Mouse (Mus musculus) layer of hippocampus, adult 9-10 months (tissue): ENCODE data around the gene Adgrg6.

Source experiments
- DNase-seq: peaks from one replicate; pipeline ENCODE4 v3.0.0; 2022; ENCODE audit warnings: low spot score

The Adgrg6 gene

DNA sequence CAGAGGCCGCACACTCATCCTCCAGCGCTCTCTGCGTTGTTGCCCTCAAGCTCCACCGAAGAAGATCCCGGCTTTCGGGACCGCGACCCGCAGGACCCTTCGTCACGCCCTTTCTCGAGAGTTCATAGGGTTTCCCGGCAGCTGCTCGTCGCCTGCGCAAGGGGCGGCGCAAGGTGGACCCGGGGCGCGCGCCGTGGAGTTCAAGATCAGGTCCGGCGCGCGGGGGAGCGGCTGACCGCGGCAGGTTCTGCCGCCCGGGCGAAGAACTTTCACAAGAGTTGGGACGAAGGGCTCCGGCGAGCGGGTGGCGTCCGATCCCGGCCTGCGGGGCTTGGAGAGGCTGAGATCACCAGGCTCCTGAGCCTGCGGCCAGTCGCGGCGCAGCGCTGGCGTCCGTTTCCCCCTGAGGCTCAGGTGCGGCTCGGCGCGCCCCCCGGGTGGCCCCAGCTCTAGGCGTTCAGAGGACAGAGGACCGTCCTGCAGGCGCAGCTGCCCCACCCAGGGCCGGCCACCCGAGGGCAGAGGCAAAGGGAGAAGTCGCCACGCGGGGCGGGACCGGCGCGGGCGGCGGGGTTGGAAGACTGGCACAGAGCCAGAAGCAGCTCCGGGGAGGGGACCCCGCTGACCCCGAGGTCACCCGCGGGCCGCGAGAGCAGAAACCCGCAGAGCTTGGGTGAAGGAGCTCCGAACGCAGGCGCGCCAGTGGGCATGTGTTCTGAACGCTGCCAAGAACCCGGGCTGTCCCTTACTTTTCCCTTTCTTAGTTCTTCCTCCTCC is at the start of gene Adgrg6:
Adgrg6 (minus strand) TSS at position 719 of the 777 bp plus-strand sequence.
- DNase-seq = no peak

DNA sequence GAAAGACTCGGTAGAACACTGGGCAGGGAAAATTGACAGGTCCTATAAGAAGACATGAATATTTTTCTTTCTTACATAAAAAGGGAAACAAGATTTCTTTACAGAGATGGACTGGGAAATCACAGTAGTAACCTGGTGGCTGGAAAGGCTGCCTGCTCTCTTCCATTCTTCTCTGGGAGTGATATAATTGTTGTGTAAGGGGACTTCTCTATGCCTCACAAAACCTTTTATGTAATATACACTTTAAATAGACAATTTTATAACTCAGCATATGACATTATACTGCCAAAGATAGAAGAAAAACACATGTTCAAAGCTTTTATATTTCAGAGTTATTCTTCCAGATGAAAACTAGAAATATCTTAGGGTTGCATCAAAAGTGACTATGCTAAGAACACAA is 46.8 kb upstream of the Adgrg6 start:
- DNase-seq = no peak

DNA sequence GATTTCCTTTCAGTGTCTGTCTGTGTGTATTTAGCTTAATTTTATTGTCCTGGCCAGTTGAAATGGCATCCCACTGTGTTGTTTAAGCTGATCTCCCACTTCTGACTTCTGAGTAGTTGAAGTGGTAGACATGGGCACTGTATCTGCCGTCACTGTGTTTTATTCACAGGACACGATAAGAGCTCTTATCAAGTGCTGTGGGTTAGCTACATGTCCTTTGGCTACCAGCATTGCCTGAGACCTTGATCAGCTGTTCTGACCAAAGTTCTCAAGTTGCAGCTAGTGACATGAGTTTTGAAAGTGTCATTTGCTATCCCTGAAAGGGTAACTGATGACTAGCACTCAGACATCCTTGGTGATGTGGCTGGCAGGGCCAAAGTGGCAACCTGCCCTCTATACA is 45.4 kb upstream of the Adgrg6 start:
- no peak for DNase-seq

DNA sequence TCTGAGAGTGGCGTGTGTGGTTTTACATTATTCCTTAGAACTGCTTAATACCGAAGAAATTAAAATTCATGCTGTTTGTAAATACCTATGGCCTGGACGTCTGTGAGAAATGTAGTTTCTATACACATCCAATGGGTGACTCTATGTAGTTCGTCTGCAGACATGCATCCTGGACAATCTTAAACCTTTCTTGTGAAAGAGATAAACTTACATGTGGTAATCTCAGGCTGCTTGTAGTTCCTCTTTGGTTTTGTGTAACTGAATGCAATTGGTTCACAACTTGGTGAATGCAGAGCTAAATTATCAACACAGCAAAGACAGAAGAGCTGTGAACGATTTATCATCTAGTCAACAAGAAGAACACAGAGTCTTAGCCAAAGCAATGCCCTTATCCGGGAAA is 44.2 kb upstream of the Adgrg6 start:
- no peak for DNase-seq

DNA sequence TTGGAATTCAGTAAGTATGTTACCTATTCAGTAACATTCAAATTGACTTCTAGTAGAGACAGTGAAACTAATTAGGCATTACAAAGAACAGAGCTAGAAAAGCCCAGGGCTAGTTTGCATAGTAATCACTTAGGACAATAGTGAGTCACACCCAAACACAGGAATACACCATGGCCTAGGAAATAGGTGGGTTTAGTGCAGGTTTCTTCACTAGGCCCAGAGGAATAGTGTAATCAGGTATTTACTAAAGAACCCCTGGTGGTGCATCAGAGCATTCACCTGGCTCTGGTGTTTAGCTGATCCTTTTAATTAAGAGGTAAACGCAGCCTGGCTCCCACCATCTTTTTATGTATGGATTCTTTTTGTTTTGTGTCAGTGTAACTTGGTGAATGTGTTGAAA is 38.0 kb upstream of the Adgrg6 start:
- DNase-seq = no peak

DNA sequence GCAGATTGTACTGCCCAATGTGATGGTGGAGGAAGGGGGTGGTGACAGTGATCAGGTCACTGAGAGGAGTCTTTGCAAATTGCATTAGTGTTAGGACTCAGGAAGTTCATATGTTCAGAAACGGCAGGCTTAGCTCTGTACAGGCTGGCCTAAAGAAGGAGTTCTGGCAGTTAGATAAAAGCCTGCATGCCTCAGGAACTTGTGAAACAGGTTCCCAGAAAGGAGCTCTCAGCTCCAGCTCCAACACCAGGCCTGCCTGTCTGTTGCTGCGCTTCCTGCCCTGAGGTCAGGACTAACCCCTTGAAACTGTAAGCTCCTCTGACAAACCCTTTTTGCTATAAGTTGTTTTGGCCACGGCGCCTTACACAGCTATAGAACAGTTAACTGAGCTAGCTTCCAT is 28.8 kb upstream of the Adgrg6 start:
- no peak for DNase-seq

DNA sequence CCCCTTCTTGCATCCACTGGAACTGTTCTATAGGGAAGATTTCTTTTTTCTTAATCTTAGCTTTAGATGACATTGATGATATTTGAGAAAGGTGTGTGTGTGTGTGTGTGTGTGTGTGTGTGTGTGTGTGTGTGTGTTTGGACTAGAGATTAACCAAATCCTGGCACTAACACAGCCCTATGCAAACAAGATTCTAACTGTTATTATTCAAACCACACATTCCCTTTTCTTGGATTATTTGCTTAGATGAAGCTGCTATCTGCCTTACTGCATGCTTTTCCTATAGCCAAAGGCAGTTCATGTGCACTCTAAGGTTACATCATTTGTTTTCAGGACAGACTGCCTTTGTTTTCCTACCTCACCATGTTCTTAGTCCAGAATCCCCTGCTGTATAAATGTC is 25.7 kb upstream of the Adgrg6 start:
- DNase-seq = no peak

DNA sequence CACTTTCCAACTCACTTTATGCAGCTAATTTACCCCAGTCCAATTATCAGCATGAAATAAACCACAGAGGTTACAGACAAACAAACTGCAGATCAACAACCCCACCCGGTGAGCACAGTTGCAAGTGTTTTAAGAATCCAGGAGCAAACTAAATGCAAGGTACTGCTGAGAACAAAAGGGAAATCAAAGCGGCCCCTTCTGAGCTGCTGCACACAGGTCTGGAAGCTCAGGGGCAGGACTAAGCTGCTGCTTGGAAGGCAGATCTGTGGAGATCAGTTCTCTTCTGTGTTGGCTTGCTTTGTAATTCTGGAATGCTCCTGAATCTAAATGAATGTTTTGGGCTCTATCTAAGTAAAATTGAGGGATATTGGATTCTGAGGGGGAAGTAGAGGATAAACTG is 25.2 kb upstream of the Adgrg6 start:
- no peak for DNase-seq

DNA sequence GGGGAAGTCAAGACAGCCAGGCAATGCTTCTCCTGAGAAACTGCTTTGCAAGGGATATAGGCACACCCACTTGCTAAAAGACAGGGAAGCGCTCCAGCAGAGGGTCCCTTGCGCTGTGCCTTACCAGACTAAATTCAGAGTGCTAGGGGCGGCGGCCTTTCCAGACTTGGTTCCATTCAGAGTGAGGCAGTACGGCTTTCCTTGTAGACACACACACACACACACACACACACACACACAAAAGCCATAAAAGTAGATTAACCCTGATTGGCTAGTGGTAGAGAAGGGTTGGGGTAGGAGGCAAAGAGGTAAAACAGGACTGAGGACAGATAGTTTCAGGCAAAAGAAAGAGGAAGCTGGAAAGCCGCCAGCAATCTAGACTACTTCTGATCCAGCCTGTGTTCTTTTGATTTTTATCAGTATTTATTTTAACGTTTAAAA is 672 bp upstream of the Adgrg6 start:
- no peak for DNase-seq

DNA sequence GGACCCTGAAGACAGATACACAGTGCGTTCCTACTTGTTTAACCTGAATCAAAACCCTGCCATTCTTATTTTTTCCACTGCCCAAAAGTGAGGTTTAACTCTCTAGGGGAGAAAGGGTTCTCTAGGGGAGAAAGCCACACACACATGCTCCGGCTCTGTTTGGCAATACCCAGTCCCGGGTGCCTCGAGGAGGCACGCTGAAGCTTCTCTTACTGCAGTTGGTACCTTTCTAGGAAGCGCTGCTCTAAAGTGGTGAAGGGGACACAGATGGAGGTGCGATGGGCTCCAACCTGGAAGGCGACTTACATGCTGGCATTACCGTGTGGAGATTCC is 885 bp downstream of the Adgrg6 start:
- no peak for DNase-seq

DNA sequence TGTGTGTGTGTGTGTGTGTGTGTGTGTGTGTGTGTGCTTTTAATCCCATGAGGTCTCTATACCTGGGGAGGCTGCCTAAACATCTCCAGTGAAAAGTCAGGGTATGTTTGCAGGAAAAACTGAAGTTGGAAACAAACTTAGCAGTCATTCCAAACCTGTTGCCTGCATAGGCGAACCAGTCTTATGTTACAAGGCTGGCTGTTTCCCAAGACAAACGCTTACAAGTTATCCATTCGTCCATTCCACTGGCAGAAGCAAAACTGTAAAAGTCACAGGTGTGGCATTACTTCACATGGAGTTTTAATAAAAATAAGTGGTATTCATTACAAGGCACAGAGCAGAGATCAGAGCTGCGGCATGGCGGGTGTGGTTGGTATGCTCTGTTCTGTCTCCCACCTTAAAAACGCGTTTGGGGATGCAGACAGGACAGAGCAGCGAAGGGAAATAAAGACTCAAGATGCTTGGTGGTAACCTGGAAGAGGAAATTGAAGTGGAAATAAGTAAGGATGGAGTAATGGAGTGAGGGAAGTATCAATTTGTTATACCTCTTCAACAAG is 1.9 kb downstream of the Adgrg6 start:
- no peak for DNase-seq

DNA sequence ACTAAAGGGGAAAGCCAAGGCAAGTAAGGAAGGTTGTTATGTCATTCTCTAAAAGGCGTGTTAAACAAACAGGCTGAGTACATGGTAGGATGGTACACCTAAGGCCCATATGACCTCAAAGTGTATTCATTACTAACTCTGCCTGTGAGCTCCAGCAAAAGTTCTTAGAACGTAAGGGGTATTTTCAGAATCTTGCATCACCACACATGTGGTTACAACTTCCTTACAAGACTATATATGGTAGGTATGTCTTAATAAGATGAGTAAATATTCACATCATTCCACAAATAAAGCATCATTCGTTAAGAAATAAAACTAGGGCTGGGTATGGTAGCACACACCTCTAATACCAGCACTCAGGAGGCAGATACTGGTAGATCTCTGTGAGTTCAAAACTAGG is 8.4 kb downstream of the Adgrg6 start:
- no peak for DNase-seq

DNA sequence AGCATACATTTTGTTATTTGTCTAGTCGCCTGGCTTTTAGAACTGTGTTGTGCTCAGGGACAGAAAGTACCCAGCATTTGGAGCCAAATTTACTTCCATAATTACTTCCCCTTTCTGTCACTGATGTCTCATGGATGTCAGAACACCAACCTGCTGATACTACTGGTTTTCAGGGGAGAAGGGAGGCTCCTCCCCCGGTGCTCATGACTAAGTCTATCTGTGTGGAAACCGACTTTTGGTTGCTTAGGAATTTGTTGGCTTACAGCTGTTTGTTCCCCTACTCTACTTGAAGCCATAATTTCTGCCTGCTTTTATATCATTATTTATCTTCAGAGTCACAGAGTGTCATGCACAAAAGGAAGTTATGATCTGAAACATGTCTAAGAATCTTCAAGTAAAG is 14.4 kb downstream of the Adgrg6 start:
- no peak for DNase-seq

DNA sequence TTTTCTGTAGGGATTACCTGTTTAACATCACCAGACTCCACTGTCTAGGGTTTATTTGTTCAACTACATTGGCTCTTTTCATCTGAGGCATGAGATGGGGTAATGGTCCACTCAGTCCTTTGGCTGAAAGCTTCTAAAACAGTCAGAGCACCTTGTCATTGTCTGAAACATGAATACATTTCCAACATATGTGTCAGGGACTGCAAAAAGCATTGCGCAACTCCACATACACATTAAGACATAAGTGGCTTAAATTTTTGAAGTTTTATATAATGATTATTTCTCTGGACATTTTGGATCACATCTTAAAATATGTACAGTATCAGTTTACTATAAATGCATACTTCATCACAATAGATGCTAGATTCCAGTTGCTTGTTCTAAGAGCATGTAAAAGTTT is 14.8 kb downstream of the Adgrg6 start:
- no peak for DNase-seq

DNA sequence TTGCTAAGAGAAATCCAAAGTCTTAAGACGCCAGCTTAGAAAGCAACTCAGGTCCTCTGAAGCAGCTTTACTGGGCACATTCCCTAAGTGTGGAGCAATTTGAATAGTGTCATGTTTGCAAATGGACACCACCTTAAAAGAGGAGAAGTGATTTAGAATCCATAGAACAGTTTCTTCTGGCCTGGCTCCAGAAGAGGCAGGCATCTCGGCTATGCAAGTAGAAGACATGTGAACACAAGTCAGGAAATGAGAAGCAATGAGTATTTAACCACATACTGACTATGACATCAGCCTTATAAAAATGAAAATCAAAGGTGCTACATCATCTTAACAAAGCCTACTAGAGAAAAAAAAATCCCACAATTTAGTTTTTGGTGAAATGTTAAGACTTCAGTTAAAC is 17.7 kb downstream of the Adgrg6 start:
- DNase-seq = no peak

DNA sequence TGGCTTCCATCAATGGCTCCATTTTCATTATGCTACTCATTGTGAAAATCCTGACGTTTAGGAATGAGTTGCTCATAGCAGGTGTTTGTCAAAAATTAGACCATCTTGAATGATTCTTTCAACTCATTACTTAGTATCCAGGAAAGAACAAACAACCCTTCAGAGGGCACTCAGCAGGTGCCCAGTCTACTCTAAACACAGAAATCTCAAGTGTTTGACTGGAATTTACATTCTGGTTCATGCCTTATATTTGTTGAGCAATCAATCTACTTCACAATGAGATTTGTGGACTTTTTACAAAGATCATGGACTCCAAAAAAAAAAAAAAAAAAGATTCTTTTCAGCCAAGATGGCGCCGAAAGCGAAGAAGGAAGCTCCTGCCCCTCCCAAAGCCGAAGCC is 22.7 kb downstream of the Adgrg6 start:
- no peak for DNase-seq

DNA sequence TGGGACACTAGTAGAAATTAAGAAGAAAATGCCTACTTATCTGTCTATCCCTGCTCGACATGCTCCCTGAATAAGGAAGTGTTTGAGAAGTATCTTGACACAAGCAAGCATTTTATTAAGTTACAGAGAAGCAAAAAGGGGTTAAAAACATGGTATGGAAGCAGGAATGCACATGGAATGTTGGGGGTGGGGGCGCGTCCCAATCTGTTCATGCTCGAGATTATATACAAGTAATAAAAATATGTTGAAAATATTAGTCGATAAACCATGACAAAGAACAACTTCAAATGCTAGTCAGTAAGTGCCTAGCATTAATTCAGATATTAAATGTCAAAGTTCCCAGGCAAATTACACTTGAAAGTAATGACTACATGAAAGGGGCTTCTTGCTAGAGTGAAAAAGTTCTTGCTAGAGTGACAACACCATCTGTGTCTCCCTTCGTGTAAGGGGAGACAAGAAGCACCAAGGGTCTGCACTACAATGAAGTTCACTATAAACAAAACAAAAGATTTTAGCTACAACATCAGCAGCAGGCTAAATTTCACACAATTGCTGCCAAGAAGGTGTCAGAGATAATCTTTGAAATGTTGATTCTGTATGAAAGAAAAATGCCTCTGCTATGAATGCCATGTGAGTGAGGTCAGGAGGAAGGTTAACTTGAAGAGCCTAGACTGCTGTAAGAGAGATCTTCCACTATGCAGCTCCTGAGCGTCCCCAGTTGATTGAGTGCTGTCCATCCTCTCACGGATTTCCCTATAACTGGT is 24.4 kb downstream of the Adgrg6 start:
- DNase-seq = no peak

DNA sequence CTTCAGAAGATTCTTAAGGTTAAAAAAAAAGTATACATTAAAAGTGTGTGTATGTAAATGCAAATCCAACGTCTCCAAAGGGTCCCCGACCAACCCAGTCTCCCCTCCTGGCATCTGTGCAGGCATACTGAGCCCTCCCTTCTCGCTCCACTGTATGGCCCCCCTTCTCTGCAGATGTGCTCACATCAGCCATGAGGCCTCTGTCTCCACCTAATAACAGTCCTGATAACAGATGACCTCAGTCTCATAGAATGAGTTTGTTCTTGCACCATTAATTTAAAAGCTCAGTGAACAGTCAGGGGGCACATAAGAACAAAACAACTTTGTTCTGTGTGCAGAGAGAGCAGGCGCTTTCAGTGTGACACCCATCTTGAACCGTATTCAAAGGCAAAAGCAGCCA is 27.6 kb downstream of the Adgrg6 start:
- no peak for DNase-seq

DNA sequence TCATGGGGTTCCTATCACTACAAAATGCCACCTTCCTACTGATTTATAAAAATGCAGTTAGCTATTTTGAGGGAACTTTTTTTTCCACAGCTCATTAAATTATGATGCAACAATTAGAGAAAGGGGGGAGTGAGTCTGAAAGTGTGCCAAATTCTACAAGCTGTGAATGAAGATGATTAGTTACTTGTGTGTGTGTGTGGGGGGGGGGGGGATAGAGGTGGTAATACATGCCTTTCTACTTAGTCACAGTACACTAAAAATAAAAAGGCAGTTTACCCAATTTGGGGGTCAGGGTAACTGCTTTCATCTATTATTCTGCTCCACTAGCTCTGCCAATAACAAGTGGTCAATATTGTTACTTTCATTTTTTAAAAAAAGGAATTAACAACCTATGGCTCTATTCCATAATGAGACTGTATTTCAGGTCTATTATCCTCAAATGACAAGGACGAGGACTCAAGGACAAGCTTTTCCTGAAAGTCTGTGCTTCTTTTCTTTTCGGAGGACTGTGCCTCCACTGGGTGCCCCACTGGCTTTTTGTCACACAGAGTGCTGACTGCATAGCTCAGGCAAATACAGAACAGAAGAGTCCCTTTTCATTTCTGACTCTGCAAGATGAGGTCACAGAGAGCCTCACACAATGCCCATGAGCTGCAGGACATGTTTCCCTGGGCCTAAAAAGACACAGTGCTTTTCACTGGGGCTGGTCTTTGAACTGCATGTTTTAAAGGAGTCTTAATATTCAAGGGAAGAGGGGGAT is 33.4 kb downstream of the Adgrg6 start:
- DNase-seq = no peak

DNA sequence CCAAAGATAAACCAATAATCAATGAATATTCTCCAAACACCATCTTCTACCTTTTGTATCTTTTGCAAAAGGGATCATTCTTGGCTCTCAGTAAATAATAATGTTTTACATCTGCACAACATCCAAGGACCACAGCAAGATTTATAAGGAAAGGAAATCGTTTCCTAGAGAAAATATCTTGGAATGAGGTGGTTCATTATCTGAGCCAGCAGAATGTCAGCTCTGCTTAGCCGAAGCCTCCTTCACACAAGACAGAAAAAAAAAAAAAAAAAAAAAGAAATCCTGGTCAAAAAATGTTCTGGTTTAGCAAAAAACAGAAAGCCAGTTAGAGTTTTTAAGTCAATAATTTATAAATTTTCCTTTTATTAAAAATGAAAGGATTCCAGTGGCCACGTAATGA is 34.3 kb downstream of the Adgrg6 start:
- DNase-seq = no peak

DNA sequence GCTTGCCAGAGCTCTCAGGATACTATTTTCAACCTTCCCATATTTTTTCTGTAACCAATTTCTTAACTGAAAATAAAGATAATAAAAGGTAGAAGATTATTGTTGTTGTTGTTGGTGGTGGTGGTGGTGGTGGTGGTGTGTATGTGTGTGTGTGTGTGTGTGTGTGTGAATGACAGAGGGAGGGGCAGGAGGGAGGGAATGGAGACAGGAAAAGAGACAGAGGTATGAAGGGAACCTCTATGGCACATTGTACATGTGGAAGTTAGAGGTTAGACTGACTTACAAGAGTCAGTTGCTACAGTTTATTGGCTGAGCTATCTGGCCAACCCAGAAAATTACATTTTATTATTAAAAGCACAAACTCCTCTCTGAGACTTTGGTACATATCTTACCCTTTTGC is 49.8 kb downstream of the Adgrg6 start:
- DNase-seq = no peak

DNA sequence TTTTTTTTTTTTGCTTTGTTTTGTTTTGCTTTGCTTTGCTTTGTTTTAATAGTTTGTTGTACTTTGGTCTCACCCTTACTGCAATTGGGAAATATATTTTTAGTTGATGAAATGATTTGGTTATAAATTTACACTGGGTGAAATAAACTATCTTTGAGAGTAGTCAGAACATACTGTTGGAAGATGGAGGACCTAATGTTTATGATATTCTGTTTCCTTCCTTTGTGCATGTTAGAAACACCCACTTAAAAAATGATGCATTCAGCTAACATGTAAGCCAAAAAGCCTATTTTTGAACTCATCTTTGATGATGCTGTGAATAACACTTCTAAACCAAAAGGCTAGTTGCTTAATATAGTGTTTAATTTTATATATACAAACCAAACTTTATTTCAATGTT is 50.3 kb downstream of the Adgrg6 start:
- no peak for DNase-seq

DNA sequence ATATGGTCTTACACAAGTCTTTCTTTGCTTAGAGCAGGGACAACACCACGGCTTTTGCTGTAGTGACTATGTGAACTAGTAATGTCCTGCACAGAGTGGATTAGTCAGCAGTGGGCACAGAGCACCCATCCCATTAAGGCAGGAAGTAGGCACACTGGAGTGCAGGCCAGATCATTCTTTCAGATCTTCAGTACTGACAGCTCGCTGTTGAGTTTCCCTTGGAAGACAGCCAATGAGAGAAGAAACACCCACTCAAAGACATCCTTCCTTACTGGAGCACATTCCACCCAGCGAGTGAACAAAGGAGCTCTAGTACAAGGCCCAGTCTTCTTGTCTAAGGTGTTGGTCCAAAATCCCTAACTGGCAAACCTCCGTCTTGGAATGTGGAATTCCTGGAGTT is 53.6 kb downstream of the Adgrg6 start:
- DNase-seq = no peak
